Mouse (Mus musculus) spleen, adult 2 months (tissue): Measurements from ENCODE around the gene Tmem108.

Experiments
- CTCF ChIP-seq: fragments of 200-500 bp; IDR thresholded peaks from 2 replicates; pipeline ENCODE4 v1.5.1; 2011; ENCODE audit warnings: mild to moderate bottlenecking, inconsistent platforms; ENCODE audit not compliant: insufficient read depth, insufficient read length, insufficient replicate concordance; ENCODE audit errors: extremely low read depth
- POLR2A ChIP-seq: fragments of 200-500 bp; IDR thresholded peaks from 2 replicates; pipeline ENCODE4 v1.6.1; 2011; ENCODE audit warnings: low read depth, low read length, inconsistent platforms

GRCm38 (mm10) chr9:103449092-103449491 is 312.5 kb downstream of the Tmem108 start:
- TF ChIP-seq POLR2A = no peak
- no peak for TF ChIP-seq CTCF
